12 mouse cellular contexts compared by ENCODE assay signal in genomic region chr6:54472846-54473715, GRCm38 (mm10). TPM values are rescaled to one million over a fixed set of nuclear protein-coding genes. Genes with fewer than 3 reads are reported as not detected.
DNase-seq lines count a peak whose midpoint lies in the region; TF ChIP-seq lines count a peak whose summit lies in the region.
"Had no signal": no experiment of that assay in that cellular context is flagged by ENCODE, and none has a peak within 500 bp of the region (broad histone marks: within the 10 kb centered on the region; RNA-seq: fewer than 3 reads in every experiment).

No protein-coding gene starts in this region.

- peak; percentile 38 for DNase-seq in adrenal gland, postnatal 10 days
- DNase-seq in adrenal gland, adult 2 months = no peak
- peak; percentile 8 to 50 for DNase-seq in kidney, postnatal 25 days
- no peak for DNase-seq in kidney, adult 11 months
- peak; percentile 41 to 68 for DNase-seq in heart, postnatal 14 days
- DNase-seq in cerebellum, postnatal 4 days (ENCODE audit: low spot score in 2 of 2) = no peak
- DNase-seq in ovary, postnatal 10 days (ENCODE audit: low spot score) = no peak
- DNase-seq: cerebellum, adult 9-10 months; thymus, postnatal 25 days had no signal

- no peaks in the 10 kb centered on the region for H3K36me3 ChIP-seq in small intestine, adult 2 months (ENCODE audit: control insufficient read depth, insufficient read depth, low read length)
- H3K36me3 ChIP-seq: G1E had no signal

- peak overlapping the region; percentile 81 for H3K27ac ChIP-seq in small intestine, adult 2 months (ENCODE audit: insufficient read depth, low read depth, low read length)
- H3K27ac ChIP-seq: liver, embryonic 14.5 days had no signal

- no peaks in the 10 kb centered on the region for H3K27me3 ChIP-seq in small intestine, adult 2 months (ENCODE audit: control insufficient read depth, insufficient read depth, low read length)

- no peak for TF ChIP-seq CTCF in small intestine, adult 2 months (IDR thresholded peaks at IDR 0.05; ENCODE audit: extremely low read depth, insufficient read length, insufficient replicate concordance, low read depth, low read length)

- intact Hi-C loops in heart, postnatal 14 days (cut with DNase I) = no loop called here

- 24% methylated on average over 8 of the region's 8 CpGs for WGBS in small intestine, adult 2 months

- TF ChIP-seq POLR2A in small intestine, adult 2 months (IDR thresholded peaks at IDR 0.05; ENCODE audit: low read depth, low read length) = no peak

- H3K4me3 ChIP-seq in small intestine, adult 2 months (ENCODE audit: low read depth, low read length) = peak overlapping the region; percentile 50

- H3K4me1 ChIP-seq in small intestine, adult 2 months (ENCODE audit: control insufficient read depth, insufficient read depth, insufficient read length, low read length) = peaks cover 26% of the 10 kb centered on the region; the same call in 1 of the 2 replicates

RNA-seq across cellular contexts. Expression of gene Wipf3, which starts 43.7 kb away (rescaled TPM):
- 1 to 10 TPM; 4.6 to 8.2 TPM for total RNA-seq in adrenal gland, postnatal 10 days (2021)
- total RNA-seq in adrenal gland, adult 2 months (2021) = 1 to 10 TPM; 1.3 to 2.0 TPM
- polyA plus RNA-seq in adrenal gland, adult 2 months (2012; rRNA removed) = 0.65 and 0.69 TPM in 2 replicates
- total RNA-seq in heart, postnatal 14 days (2021) = 10 to 100 TPM; 20.9 to 25.7 TPM
- 4.2 and 8.8 TPM in 2 replicates for polyA plus RNA-seq in small intestine, adult 2 months (2012; rRNA removed)
- polyA plus RNA-seq: G1E had no signal

Comparison
In these comparisons a context has a peak if more than half of its experiments do, and no peak if none do; other contexts are left out.
1. DNase-seq: peak in adrenal gland, postnatal 10 days (single experiment), kidney, postnatal 25 days (2 of 2) and heart, postnatal 14 days (2 of 2); none in adrenal gland, adult 2 months (single experiment), kidney, adult 11 months (single experiment), cerebellum, postnatal 4 days (0 of 2) and ovary, postnatal 10 days (single experiment).